Mouse (Mus musculus): ENCODE measurements at regions not wholly inside any gene's neighbourhood (a gene's known extent, or its start where the extent isn't known, plus 50 kb on each side); places are given as distances from the start of the nearest gene placed in this dataset.

DNA sequence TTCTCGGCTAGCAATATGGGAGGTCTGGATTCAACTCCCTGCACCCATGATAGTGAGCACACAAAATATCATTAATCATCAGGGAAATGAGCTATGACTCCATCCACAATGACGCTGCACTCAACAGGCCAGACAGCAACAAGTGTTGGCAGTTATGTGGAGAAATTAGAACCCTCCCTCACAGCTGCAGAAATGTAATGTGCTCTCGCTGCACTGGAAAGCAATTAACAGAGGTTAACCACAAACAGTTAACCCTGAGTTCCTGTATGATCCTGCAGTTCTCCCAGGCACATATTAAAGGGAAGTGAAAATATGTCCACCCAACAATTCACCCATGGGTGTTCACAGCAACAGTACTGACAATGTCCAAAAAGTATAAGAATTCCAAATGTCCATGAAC is 54.0 kb upstream of the Jade2 start:
- no peak for DNase-seq

DNA sequence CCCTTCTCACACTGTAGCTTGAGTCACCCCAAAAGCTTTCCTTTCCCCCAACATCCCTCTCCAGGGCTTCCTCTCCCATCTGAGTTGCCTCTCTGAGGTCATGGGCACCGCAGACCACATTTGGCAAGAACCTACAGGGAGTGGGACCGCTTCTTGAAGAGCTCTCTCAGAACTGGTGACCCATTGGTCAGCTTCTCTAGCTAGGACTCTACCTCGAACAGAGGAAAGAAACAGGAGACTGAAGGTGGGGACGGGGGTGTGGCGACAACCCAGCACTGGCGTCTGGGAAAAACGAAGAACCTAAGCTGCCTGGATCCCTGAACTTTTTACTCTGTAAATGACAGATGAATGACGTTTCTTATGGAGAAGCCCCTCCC is 51.8 kb upstream of the Cdkn2aipnl start:
- DNase-seq: no peak

DNA sequence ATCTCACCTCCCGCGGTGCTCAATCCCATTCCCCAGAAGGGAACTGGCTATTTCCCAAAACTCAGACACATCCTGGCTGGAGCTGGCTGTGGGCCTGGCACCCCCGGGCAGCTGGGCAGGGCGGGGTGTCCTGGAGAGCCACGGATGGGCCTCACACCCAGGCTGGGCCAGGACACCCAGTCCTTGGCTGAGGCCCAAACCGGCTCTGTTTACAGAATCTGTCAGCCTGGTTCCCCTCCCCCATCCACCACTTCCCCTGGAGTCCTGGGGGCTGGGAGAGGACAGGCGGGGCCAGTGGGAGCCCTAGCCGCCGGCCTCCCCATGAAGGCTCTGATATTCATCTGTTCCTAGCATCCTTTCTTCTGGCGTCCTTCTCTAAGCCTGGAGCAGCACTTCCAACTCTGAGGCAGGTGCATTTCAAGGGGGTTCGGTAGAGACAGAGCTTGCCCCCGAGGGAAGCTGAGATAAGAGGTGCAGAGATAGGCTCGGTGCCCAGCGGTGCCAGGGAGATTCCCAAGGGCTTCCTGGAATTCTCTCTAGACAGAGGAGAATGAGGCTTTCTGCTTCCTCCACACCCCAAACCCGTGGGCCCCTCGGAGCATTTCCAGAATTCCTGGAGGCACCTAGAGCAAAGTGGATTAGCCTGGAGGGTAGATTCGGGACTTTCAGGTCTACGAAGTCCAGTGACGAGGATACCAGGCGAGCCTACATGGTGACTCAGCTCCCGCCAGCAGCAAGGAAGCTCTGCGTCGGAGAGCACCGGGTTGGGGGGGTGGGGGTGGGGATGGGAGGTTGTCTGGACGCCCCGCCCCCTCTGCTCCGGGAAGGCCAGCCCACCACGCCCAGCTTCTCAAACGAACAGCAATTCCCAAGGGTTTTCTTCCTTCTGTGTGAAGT is 51.2 kb upstream of the Cdkn2aipnl start:
- DNase-seq: peak; percentile 100

Data from lung, postnatal 10 days (tissue).